Mouse (Mus musculus) kidney, embryonic 14.5 days (tissue): ENCODE results near the gene Dcdc2c. TPM values are rescaled to one million over a fixed set of nuclear protein-coding genes. Genes with fewer than 3 reads are reported as not detected.

Source experiments
- ATAC-seq: fragments of 200-750 bp; cut with Nextera tagmentation; 2 replicates; pipeline ENCODE4 v1.8.0; 2017; ENCODE audit warnings: moderate number of reproducible peaks, mild to moderate bottlenecking, moderate TSS enrichment, moderate library complexity; ENCODE audit not compliant: low FRiP score, low TSS enrichment
- H3K27ac ChIP-seq: fragments of 300-500 bp; sonication (generic); 2 replicates; pipeline ENCODE4 v1.5.1; 2014; ENCODE audit warnings: low read depth, mild to moderate bottlenecking, low read length, moderate library complexity, mixed read lengths
- H3K27me3 ChIP-seq: fragments of 300-500 bp; sonication (generic); 2 replicates; pipeline ENCODE4 v1.6.1; 2014; ENCODE audit warnings: mild to moderate bottlenecking, low read length; ENCODE audit not compliant: control insufficient read depth, insufficient read depth
- H3K36me3 ChIP-seq: fragments of 300-500 bp; sonication (generic); 2 replicates; pipeline ENCODE4 v1.6.1; 2014; ENCODE audit warnings: low read length, mixed read lengths; ENCODE audit not compliant: control insufficient read depth, insufficient read depth
- H3K4me1 ChIP-seq: fragments of 300-500 bp; sonication (generic); 2 replicates; pipeline ENCODE4 v1.6.1; 2014; ENCODE audit warnings: low read length, mixed read lengths; ENCODE audit not compliant: control insufficient read depth, insufficient read depth
- H3K4me2 ChIP-seq: fragments of 300-500 bp; sonication (generic); replicated peaks from 2 replicates; pipeline ENCODE4 v1.6.1; 2014; ENCODE audit warnings: low read depth, mild to moderate bottlenecking, low read length
- H3K4me3 ChIP-seq: fragments of 300-500 bp; sonication (generic); 2 replicates; pipeline ENCODE4 v1.5.1; 2014; ENCODE audit warnings: mild to moderate bottlenecking, low read length
- H3K9ac ChIP-seq: fragments of 300-500 bp; sonication (generic); 2 replicates; pipeline ENCODE4 v1.6.1; 2014; ENCODE audit warnings: low read depth, mild to moderate bottlenecking, low read length, moderate library complexity
- H3K9me3 ChIP-seq: fragments of 300-500 bp; sonication (generic); 2 replicates; pipeline ENCODE4 v1.6.1; 2016; ENCODE audit warnings: low read length; ENCODE audit not compliant: control insufficient read depth
- WGBS: fragments of 180-500 bp; shearing (Covaris S2); extraction: QIAGEN DNeasy Blood & Tissue Kit; methylation state at CpG from one replicate; pipeline ENCODE4 v1.1.7; 2014; 5-methylcytosine and 5-hydroxymethylcytosine counted together
- polyA plus RNA-seq: library from polyadenylated mRNA; unstranded; fragments of >200 nt; fragmentation: Nextera tagmentation; extraction: Ambion mirVana; gene quantifications from 2 replicates; pipeline ENCODE4 v1.2.1, GENCODE M21; 2014

Gene Dcdc2c
- polyA plus RNA-seq = 0.16 and 0.23 TPM in 2 replicates

DNA sequence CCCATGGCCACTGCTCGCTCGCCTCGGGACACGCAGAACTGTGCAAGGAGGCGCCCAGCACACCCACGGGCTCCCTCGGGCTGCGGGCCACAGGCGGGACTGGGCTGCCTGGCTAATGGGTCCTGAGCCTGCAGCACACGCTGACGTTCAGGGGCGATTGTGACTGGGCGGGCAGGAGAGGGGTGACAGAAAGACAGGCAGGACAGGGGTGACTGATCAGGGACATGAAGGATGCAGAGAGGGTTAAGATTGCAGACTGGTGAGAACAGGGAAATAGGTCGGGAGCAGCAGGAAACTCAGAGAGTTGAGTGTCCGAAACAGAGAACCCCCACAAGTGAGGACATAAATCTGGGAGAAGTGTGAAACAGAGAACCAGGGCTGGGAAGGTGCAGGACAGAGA lies at the start of gene Dcdc2c:
Dcdc2c (minus strand) TSS at position 101 of the 400 bp plus-strand sequence.
- 0 out of 2 replicates have a peak, but pooled peaks have one; percentile 21 for ATAC-seq
- Histone ChIP-seq H3K27ac (no peak within 1 kb of the TSS), H3K27me3 (no peaks in the 10 kb centered on the region), H3K4me3 (no peak within 1 kb of the TSS), H3K9ac (no peak within 1 kb of the TSS), H3K36me3 (no peaks in the 10 kb centered on the region), H3K9me3 (no peaks in the 10 kb centered on the region), H3K4me2 (peak within 1 kb of the TSS; percentile 6; the same call in 1 of the 2 replicates), H3K4me1 (no peaks in the 10 kb centered on the region; the same call in 1 of the 2 replicates)
- 61% methylated on average over 15 of the region's 15 CpGs for WGBS

DNA sequence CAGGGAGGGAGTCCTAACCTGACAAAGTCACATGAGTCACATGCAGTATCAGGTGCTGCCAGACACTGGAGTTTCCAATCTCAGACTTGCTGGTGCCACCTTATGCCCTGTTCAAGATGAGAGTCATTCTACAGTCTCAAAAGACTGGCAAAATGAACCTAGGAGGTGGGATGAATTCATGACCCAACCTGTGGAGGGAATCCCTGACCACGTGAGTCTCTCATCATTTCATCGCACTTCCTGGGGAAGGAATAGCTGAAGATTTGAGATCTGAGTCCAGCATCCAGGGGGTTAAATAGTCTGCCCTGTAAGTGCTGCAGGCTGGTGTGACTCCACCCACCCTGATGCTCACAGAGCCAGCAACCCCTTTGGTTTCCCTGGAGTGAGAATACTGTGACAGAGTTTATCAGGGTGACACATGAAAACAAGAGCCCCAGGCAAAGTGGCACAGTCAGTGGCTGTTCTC lies 46.4 kb upstream of the Dcdc2c start:
- Histone ChIP-seq H3K9me3 (no peaks in the 10 kb centered on the region), H3K4me2 (no peak overlapping the region), H3K27ac (no peak overlapping the region), H3K9ac (no peak overlapping the region), H3K27me3 (no peaks in the 10 kb centered on the region), H3K36me3 (no peaks in the 10 kb centered on the region), H3K4me3 (no peak overlapping the region), H3K4me1 (no peaks in the 10 kb centered on the region)
- WGBS = 53% methylated on average over 2 of the region's 2 CpGs
- ATAC-seq = no peak

DNA sequence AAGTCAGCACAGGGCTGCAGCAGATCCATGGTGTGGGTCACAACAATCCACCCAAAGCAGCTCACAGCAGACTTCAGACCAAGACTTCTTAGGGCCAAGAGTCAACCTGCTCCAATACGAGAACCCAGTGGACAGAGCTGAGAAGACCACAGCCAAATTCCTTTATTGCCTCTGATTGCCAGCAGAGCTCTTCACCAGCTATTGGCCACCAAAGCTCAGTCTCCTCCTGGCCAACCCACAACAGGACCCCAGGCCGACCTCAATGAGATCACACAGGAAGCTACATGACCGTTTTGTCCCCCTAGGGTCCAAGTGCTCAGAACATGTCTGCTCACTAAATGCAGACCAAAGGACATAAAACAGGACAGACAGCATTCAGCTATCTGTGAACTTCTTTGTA lies 45.9 kb upstream of the Dcdc2c start:
- no peaks in the 10 kb centered on the region for H3K27me3 ChIP-seq
- H3K27ac ChIP-seq = no peak overlapping the region
- H3K4me2 ChIP-seq = no peak overlapping the region
- no peak for ATAC-seq
- H3K4me1 ChIP-seq = no peaks in the 10 kb centered on the region
- 47% methylated on average over 3 of the region's 3 CpGs for WGBS
- H3K36me3 ChIP-seq = no peaks in the 10 kb centered on the region
- no peak overlapping the region for H3K9ac ChIP-seq
- no peaks in the 10 kb centered on the region for H3K9me3 ChIP-seq
- no peak overlapping the region for H3K4me3 ChIP-seq

DNA sequence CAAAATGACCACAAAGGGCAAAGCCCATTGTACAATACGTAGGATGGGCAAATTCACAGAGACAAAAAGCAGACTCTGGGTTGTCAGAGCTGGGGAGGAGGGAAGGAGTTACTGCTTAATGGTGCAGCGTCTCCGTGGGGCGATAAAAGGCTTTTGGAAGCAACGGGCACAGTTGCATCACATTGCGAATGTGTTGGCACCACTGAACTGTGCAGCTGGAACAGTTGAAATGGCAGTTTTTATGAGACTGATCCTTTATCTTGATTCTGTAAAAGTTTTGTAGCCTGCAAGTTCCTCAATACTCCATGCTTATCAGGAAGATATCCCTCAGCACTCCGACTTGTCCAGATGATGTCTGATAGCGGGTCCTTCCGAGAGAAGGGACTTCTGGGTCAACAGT lies 45.5 kb upstream of the Dcdc2c start:
- no peaks in the 10 kb centered on the region for H3K4me1 ChIP-seq
- H3K9ac ChIP-seq = no peak overlapping the region
- H3K4me2 ChIP-seq = no peak overlapping the region
- 66% methylated on average over 9 of the region's 9 CpGs for WGBS
- H3K36me3 ChIP-seq = no peaks in the 10 kb centered on the region
- no peaks in the 10 kb centered on the region for H3K27me3 ChIP-seq
- H3K9me3 ChIP-seq = no peaks in the 10 kb centered on the region
- H3K27ac ChIP-seq = no peak overlapping the region
- no peak overlapping the region for H3K4me3 ChIP-seq
- ATAC-seq = no peak

DNA sequence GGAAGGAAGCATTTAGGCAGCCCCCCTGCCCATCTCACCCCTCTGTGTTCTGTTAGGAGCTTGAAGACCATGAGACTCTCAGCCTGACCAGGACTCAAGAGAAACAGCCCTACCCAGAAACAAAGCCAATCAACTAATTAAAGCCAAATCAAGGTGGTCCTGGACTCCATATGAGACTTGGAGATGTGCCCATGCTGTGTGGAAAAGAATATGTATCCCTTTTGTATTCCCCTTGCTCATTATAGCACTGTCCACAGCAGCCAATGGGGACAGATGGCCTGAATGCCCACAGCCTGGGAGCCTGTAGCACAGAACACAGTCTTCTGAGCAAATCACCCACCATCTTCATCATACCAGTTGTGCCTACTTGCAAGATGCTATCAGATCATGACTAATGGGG lies 44.7 kb upstream of the Dcdc2c start:
- Histone ChIP-seq H3K4me1 (no peaks in the 10 kb centered on the region), H3K36me3 (no peaks in the 10 kb centered on the region), H3K27ac (no peak overlapping the region), H3K9ac (no peak overlapping the region), H3K4me2 (no peak overlapping the region), H3K9me3 (no peaks in the 10 kb centered on the region), H3K4me3 (no peak overlapping the region), H3K27me3 (no peaks in the 10 kb centered on the region)
- ATAC-seq = no peak

DNA sequence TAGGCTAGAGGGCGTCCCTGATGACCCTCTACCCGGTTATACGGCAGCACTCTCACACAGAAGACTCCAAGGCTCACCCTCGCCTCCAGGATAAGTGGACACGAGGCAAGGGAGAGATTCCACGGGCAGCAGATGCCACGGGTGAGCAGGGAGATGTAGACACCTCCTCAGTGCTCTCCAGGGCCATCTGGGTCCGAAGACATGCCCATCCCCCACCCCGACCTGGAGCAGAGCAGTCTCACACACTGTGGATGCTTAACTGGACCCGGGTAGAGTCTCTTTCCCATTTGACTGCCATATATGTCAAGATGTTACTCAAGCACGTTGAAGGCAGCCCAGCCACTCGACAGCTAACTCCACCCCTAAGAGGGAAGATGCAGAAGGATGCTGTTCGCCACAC lies 38.2 kb upstream of the Dcdc2c start:
- Histone ChIP-seq H3K36me3 (no peaks in the 10 kb centered on the region), H3K4me3 (no peak overlapping the region), H3K4me1 (peaks cover 4% of the 10 kb centered on the region; the same call in 1 of the 2 replicates), H3K27me3 (no peaks in the 10 kb centered on the region), H3K9me3 (no peaks in the 10 kb centered on the region), H3K9ac (no peak overlapping the region), H3K4me2 (no peak overlapping the region), H3K27ac (no peak overlapping the region)
- 50% methylated on average over 13 of the region's 13 CpGs for WGBS
- ATAC-seq = 0 out of 2 replicates have a peak, but pooled peaks have one; percentile 22

DNA sequence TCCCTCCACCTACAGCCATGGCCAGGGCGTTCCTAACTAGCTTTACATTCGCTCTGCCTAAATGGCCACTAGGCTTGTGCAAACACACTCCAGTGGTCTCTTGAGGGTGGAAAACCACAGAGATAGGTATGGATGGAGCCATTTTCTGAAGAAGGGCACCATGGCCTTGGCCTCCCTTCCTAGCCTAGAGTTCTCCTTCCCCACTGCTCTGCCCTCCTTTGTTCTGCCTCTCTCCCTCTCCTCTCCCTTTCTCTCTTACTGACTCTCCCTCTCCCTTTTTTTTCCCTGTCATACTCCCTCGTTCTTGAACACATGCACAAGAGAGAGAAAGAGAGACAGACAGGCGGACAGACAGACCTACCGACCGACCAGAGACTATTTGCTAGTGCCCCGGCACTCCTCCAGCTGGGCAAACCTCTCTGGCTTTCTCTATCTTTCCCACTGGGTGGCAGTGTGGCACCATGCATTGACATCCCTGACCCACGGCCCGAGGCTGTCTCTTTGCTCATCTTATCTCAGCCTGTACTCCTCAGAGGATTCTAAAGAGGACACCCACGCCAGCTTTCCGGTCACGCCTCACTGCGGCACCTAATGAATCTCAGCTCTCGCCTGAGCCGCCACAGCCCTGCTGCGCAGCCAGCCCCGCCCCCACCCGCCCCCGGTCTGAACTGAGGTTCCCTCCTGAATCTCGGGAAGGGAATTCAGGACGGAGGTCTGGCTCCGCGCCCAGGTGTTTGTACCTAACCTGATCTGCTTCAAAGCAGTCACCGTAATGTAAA lies 37.1 kb upstream of the Dcdc2c start:
- H3K4me2 ChIP-seq = peak overlapping the region; percentile 51
- H3K4me3 ChIP-seq = peak overlapping the region; percentile 40
- H3K9me3 ChIP-seq = no peaks in the 10 kb centered on the region
- WGBS = 9% methylated on average over 24 of the region's 24 CpGs
- peak; percentile 96 for ATAC-seq
- no peak overlapping the region for H3K27ac ChIP-seq
- no peaks in the 10 kb centered on the region for H3K27me3 ChIP-seq
- H3K36me3 ChIP-seq = no peaks in the 10 kb centered on the region
- peaks cover 4% of the 10 kb centered on the region; the same call in 1 of the 2 replicates for H3K4me1 ChIP-seq
- H3K9ac ChIP-seq = 0 out of 2 replicates have a peak overlapping the region, but pooled peaks have one; percentile 12

GRCm38 (mm10) chr12:28587949-28588348 lies 35.8 kb upstream of the Dcdc2c start:
- no peak overlapping the region for H3K4me3 ChIP-seq
- peaks cover 4% of the 10 kb centered on the region; the same call in 1 of the 2 replicates for H3K4me1 ChIP-seq
- no peaks in the 10 kb centered on the region for H3K27me3 ChIP-seq
- no peaks in the 10 kb centered on the region for H3K9me3 ChIP-seq
- WGBS = 78% methylated on average over 6 of the region's 6 CpGs
- no peak for ATAC-seq
- H3K4me2 ChIP-seq = no peak overlapping the region
- H3K27ac ChIP-seq = no peak overlapping the region
- H3K9ac ChIP-seq = no peak overlapping the region
- H3K36me3 ChIP-seq = no peaks in the 10 kb centered on the region

DNA sequence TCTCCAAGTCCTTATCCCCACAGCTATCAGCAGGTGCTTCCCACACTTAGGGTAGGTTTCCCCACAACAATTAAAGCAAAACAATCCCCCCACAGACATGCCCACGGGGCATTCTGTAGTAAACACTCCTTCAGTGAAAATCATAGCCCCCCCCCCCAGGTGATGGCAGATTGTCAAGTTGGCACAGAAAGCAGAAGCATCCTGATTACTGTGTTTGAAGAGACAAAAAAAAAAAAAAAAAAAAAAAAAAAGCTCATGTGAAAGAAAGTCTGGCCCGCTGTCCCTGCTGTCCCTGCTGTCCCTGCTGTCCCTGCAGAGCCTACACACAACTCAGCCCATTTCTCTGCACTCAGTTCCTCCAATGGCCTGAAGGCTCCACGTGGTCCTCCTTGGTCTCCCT lies 31.8 kb upstream of the Dcdc2c start:
- Histone ChIP-seq H3K4me3 (no peak overlapping the region), H3K4me1 (no peaks in the 10 kb centered on the region), H3K27ac (no peak overlapping the region), H3K36me3 (no peaks in the 10 kb centered on the region), H3K9me3 (no peaks in the 10 kb centered on the region), H3K9ac (no peak overlapping the region), H3K27me3 (no peaks in the 10 kb centered on the region), H3K4me2 (no peak overlapping the region)
- 75% methylated on average over 3 of the region's 3 CpGs for WGBS
- no peak for ATAC-seq
